Mouse (Mus musculus): Measurements from ENCODE around the gene Plcd3. TPM values are rescaled to one million over a fixed set of nuclear protein-coding genes. Genes with fewer than 3 reads are reported as not detected.
A peak's percentile ranks its signal among the peaks of the same experiment; 100 is the strongest.

Gene Plcd3
- total and polyA plus RNA-seq, 2 experiments from 2014 or later, result 4.7 to 9.4 TPM

DNA sequence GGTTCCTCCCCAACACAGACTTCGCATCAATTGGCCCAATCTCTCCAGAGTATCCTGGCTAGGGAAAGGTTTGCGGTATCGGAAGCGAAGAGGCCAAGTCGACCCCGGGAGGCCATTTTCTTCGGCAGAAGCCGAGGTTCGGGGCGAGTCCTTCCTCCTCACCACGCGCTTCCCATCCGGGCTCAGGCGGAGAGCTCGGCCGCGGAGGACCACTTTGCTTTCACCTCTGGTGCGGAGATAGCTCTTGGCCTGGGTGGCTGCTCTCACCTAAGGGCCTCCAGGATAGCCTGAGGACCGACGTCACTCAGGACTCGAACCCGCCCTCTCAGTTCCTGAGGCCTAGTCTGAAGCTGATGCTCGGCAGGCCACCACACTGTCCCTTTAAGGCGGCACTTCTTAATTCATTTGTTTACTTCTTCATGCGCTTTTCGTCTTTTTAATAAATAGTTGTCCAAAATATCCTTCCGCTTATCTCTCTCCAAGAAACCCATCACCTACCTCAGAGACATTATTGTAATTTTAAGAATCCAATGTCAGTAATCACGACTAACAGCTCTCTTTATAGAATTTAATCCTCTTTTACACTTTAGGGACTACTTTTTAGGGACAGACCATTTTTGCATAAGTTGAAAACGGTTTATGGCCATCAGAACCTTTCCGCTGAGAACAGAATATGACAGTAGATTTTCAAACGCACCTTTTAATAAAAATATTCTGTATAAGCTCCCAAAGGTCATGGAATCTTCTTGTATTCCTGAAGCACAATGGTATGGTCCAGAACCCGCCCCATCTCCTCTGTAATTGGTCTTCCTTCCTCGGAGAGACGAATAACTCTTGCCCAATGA is 13.9 kb upstream of the Plcd3 start:
- H3K4me2 ChIP-seq (ENCODE audit: low read depth, low read length, poor library complexity, severe bottlenecking), result peak overlapping the region; percentile 58
- ATAC-seq (ENCODE audit: low FRiP score) (peak; percentile 67), DNase-seq (ENCODE audit: low spot score) (peak; percentile 94)
- no peaks in the 10 kb centered on the region for H3K9me3 ChIP-seq (ENCODE audit: low read length)
- under 1% methylated on average over 34 of the region's 34 CpGs for WGBS
- peaks cover 13% of the 10 kb centered on the region; the same call in 1 of the 2 replicates for H3K27me3 ChIP-seq (ENCODE audit: insufficient read depth, low read length)
- peak overlapping the region; percentile 88 for H3K27ac ChIP-seq (ENCODE audit: low read depth, low read length)
- H3K4me3 ChIP-seq (ENCODE audit: low read depth, low read length), result peak overlapping the region; percentile 60
- no peaks in the 10 kb centered on the region for H3K36me3 ChIP-seq (ENCODE audit: insufficient read depth, low read length)
- H3K9ac ChIP-seq (replicated peaks; ENCODE audit: low read length, poor library complexity, severe bottlenecking), result peak overlapping the region; percentile 81
- TF ChIP-seq CTCF (IDR thresholded peaks at IDR 0.05), result no peak; the same call in 1 of the 2 replicates
- H3K4me1 ChIP-seq (ENCODE audit: insufficient read depth, low read length), result peaks cover 5% of the 10 kb centered on the region

GRCm38 (mm10) chr11:103114270-103114943 is 12.9 kb upstream of the Plcd3 start:
- no peaks in the 10 kb centered on the region for H3K9me3 ChIP-seq (ENCODE audit: low read length)
- peak overlapping the region; percentile 58 for H3K4me2 ChIP-seq (ENCODE audit: low read depth, low read length, poor library complexity, severe bottlenecking)
- H3K27ac ChIP-seq (ENCODE audit: low read depth, low read length), result peak overlapping the region; percentile 88
- no peak for DNase-seq (ENCODE audit: low spot score)
- H3K27me3 ChIP-seq (ENCODE audit: insufficient read depth, low read length), result peaks cover 13% of the 10 kb centered on the region; the same call in 1 of the 2 replicates
- peaks cover 5% of the 10 kb centered on the region for H3K4me1 ChIP-seq (ENCODE audit: insufficient read depth, low read length)
- no peak for TF ChIP-seq CTCF (IDR thresholded peaks at IDR 0.05)
- no peaks in the 10 kb centered on the region for H3K36me3 ChIP-seq (ENCODE audit: insufficient read depth, low read length)
- no peak for ATAC-seq (ENCODE audit: low FRiP score)
- WGBS, result 85% methylated on average over 11 of the region's 11 CpGs
- peak overlapping the region; percentile 81 for H3K9ac ChIP-seq (replicated peaks; ENCODE audit: low read length, poor library complexity, severe bottlenecking)
- H3K4me3 ChIP-seq (ENCODE audit: low read depth, low read length), result peak overlapping the region; percentile 60

GRCm38 (mm10) chr11:103113771-103114170 is 12.3 kb upstream of the Plcd3 start:
- no peaks in the 10 kb centered on the region for H3K36me3 ChIP-seq (ENCODE audit: insufficient read depth, low read length)
- H3K27ac ChIP-seq (ENCODE audit: low read depth, low read length), result no peak overlapping the region
- TF ChIP-seq CTCF (IDR thresholded peaks at IDR 0.05), result no peak
- H3K9me3 ChIP-seq (ENCODE audit: low read length), result no peaks in the 10 kb centered on the region
- peaks cover 5% of the 10 kb centered on the region for H3K4me1 ChIP-seq (ENCODE audit: insufficient read depth, low read length)
- no peak for DNase-seq (ENCODE audit: low spot score)
- H3K9ac ChIP-seq (replicated peaks; ENCODE audit: low read length, poor library complexity, severe bottlenecking), result no peak overlapping the region
- ATAC-seq (ENCODE audit: low FRiP score), result no peak
- no peak overlapping the region for H3K4me3 ChIP-seq (ENCODE audit: low read depth, low read length)
- WGBS, result 76% methylated on average over 4 of the region's 4 CpGs
- peaks cover 13% of the 10 kb centered on the region; the same call in 1 of the 2 replicates for H3K27me3 ChIP-seq (ENCODE audit: insufficient read depth, low read length)
- no peak overlapping the region for H3K4me2 ChIP-seq (ENCODE audit: low read depth, low read length, poor library complexity, severe bottlenecking)

- 34% methylated on average over 12 of the region's 12 CpGs for WGBS
- no peaks in the 10 kb centered on the region for H3K36me3 ChIP-seq (ENCODE audit: insufficient read depth, low read length)
- no peak overlapping the region for H3K9ac ChIP-seq (replicated peaks; ENCODE audit: low read length, poor library complexity, severe bottlenecking)
- H3K4me1 ChIP-seq (ENCODE audit: insufficient read depth, low read length), result peaks cover 5% of the 10 kb centered on the region
- no peak overlapping the region for H3K4me3 ChIP-seq (ENCODE audit: low read depth, low read length)
- peaks cover 13% of the 10 kb centered on the region; the same call in 1 of the 2 replicates for H3K27me3 ChIP-seq (ENCODE audit: insufficient read depth, low read length)
- H3K9me3 ChIP-seq (ENCODE audit: low read length), result no peaks in the 10 kb centered on the region
- H3K27ac ChIP-seq (ENCODE audit: low read depth, low read length), result no peak overlapping the region
- ATAC-seq (ENCODE audit: low FRiP score) (no peak), DNase-seq (ENCODE audit: low spot score) (no peak)
- TF ChIP-seq CTCF (IDR thresholded peaks at IDR 0.05), result no peak
- no peak overlapping the region for H3K4me2 ChIP-seq (ENCODE audit: low read depth, low read length, poor library complexity, severe bottlenecking)
Measured at GRCm38 (mm10) chr11:103113005-103113404, 11.5 kb upstream of the Plcd3 start.

- H3K4me1 ChIP-seq (ENCODE audit: insufficient read depth, low read length), result peaks cover 5% of the 10 kb centered on the region
- no peak for DNase-seq (ENCODE audit: low spot score)
- peaks cover 13% of the 10 kb centered on the region; the same call in 1 of the 2 replicates for H3K27me3 ChIP-seq (ENCODE audit: insufficient read depth, low read length)
- H3K4me2 ChIP-seq (ENCODE audit: low read depth, low read length, poor library complexity, severe bottlenecking), result peak overlapping the region; percentile 52
- H3K9me3 ChIP-seq (ENCODE audit: low read length), result no peaks in the 10 kb centered on the region
- no peak overlapping the region for H3K27ac ChIP-seq (ENCODE audit: low read depth, low read length)
- 13% methylated on average over 9 of the region's 9 CpGs for WGBS
- H3K36me3 ChIP-seq (ENCODE audit: insufficient read depth, low read length), result no peaks in the 10 kb centered on the region
- no peak overlapping the region for H3K9ac ChIP-seq (replicated peaks; ENCODE audit: low read length, poor library complexity, severe bottlenecking)
- no peak for ATAC-seq (ENCODE audit: low FRiP score)
- peak overlapping the region; percentile 25; the same call in 1 of the 2 replicates for H3K4me3 ChIP-seq (ENCODE audit: low read depth, low read length)
- no peak for TF ChIP-seq CTCF (IDR thresholded peaks at IDR 0.05)
Measured at GRCm38 (mm10) chr11:103112552-103112912, 11.1 kb upstream of the Plcd3 start.

All from midbrain, postnatal 0 days (tissue).